Mouse (Mus musculus): ENCODE results near the gene Evc2.

The Evc2 gene

DNA sequence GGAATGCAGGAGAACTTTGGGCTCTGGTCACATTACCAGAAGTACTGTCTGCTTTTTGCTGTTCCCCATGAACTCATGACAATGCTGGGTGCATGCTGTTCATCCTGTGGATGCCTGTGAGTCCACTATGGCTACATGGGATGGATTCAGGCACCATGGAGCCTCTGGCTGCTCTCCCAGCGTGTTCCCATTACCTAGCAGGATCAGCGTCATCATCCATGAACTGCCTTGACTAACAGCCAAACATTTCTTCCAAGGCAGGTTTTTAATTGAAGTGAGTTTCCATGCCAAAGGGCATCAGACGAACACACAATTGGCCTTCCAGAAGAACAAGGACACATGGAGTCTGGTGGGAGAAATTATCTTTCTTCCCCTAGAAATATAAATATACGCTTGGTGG is 133.3 kb downstream of the Evc2 start:
- no peak for DNase-seq (ENCODE audit: extremely low spot score, low read depth, low spot score)

DNA sequence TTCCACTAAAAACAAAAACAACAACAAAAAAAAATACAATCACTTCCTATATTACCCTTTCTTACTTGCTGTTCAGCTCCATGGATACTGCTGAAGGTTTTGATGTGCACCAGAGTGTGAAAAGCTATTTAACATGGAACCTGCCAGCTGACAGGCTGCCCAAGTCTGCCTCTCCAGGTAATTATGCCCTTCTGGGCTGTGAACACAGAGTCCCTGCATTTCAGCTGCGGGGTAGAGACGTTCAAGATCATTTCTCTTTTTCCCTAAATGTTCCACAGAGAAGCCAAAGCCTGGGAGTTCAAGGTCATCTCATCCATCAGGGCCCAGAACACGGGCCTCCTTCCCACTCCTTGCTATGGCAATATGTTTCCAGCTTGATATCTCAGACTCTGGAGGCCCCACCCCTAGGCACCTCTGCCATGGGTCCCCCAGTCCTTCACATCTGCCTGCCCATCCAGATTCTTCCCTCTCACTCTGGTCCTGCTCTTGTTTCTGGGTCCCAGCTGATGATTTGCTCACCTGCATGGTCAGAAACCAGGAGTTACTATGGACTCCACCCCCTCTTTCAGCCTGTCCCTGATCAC is 133.8 kb downstream of the Evc2 start:
- DNase-seq (ENCODE audit: extremely low spot score, low read depth, low spot score): no peak
